Mouse (Mus musculus): ENCODE measurements around the gene Kcnk6. TPM values are rescaled to one million over a fixed set of nuclear protein-coding genes. Genes with fewer than 3 reads are reported as not detected.

Kcnk6 gene
- polyA plus RNA-seq, 1 experiment from 2014 or later, result 1.4 TPM

GRCm38 (mm10) chr7:29178106-29178505 is 54.2 kb downstream of the Kcnk6 start:
- H3K4me3 ChIP-seq (ENCODE audit: low read depth, low read length), result no peak overlapping the region
- no peak overlapping the region for H3K27ac ChIP-seq (ENCODE audit: low read depth)
- TF ChIP-seq EP300 (IDR thresholded peaks at IDR 0.05; ENCODE audit: low read depth) (no peak), CTCF (IDR thresholded peaks at IDR 0.05; ENCODE audit: low read depth) (peak; percentile 45)
- WGBS (ENCODE audit: insufficient replicate concordance), result 89% methylated on average over 4 of the region's 4 CpGs
- H3K4me2 ChIP-seq (ENCODE audit: low read depth, low read length), result no peak overlapping the region
- no peaks in the 10 kb centered on the region for H3K9me3 ChIP-seq (ENCODE audit: low read length)
- ATAC-seq (no peak), DNase-seq (no peak)
- H3K36me3 ChIP-seq (replicated peaks; ENCODE audit: insufficient read depth, low read length), result peaks cover 39% of the 10 kb centered on the region
- no peak overlapping the region for H3K9ac ChIP-seq (replicated peaks)
- peaks cover 16% of the 10 kb centered on the region for H3K4me1 ChIP-seq (ENCODE audit: insufficient read depth)
- no peaks in the 10 kb centered on the region for H3K27me3 ChIP-seq (ENCODE audit: insufficient read depth, low read length)

GRCm38 (mm10) chr7:29172390-29173016 is 59.8 kb downstream of the Kcnk6 start:
- peaks cover 36% of the 10 kb centered on the region for H3K36me3 ChIP-seq (replicated peaks; ENCODE audit: insufficient read depth, low read length)
- no peak overlapping the region for H3K9ac ChIP-seq (replicated peaks)
- H3K4me2 ChIP-seq (ENCODE audit: low read depth, low read length), result no peak overlapping the region

More at GRCm38 (mm10) chr7:29172390-29173016, 59.8 kb downstream of the Kcnk6 start:
- DNase-seq, result no peak
- Histone ChIP-seq H3K27ac (ENCODE audit: low read depth) (no peak overlapping the region), H3K4me3 (ENCODE audit: low read depth, low read length) (no peak overlapping the region), H3K4me1 (ENCODE audit: insufficient read depth) (peaks cover 27% of the 10 kb centered on the region), H3K27me3 (ENCODE audit: insufficient read depth, low read length) (peaks cover 48% of the 10 kb centered on the region), H3K9me3 (ENCODE audit: low read length) (no peaks in the 10 kb centered on the region)
- WGBS (ENCODE audit: insufficient replicate concordance), result 59% methylated on average over 29 of the region's 32 CpGs
- ATAC-seq, result no peak
- TF ChIP-seq EP300 (IDR thresholded peaks at IDR 0.05; ENCODE audit: low read depth) (no peak), CTCF (IDR thresholded peaks at IDR 0.05; ENCODE audit: low read depth) (no peak)

Other genes with a start within 250 kb of the Kcnk6 start
- gene Ryr1, start 107.3 kb downstream of the Kcnk6 start, polyA plus RNA-seq (2015; fragmentation: Nextera tagmentation; extraction: Ambion mirVana), result 0.09 and 0.33 TPM in 2 replicates
- gene Rasgrp4, start 97.7 kb downstream of the Kcnk6 start, polyA plus RNA-seq (2015; fragmentation: Nextera tagmentation; extraction: Ambion mirVana), result 0.94 and 1.7 TPM in 2 replicates
- 10.5 and 12.5 TPM in 2 replicates for gene Fam98c, start 76.3 kb downstream of the Kcnk6 start, polyA plus RNA-seq (2015; fragmentation: Nextera tagmentation; extraction: Ambion mirVana)
- not detected in 2 replicates for gene Ggn, start 62.3 kb downstream of the Kcnk6 start, polyA plus RNA-seq (2015; fragmentation: Nextera tagmentation; extraction: Ambion mirVana)
- 0.13 and 0.21 TPM in 2 replicates for gene Spred3, start 62.1 kb downstream of the Kcnk6 start, polyA plus RNA-seq (2015; fragmentation: Nextera tagmentation; extraction: Ambion mirVana)
- gene Psmd8, start 51.8 kb downstream of the Kcnk6 start, polyA plus RNA-seq (2015; fragmentation: Nextera tagmentation; extraction: Ambion mirVana), result 143 TPM in 2 replicates
- gene Catsperg1, start 18.5 kb downstream of the Kcnk6 start, polyA plus RNA-seq (2015; fragmentation: Nextera tagmentation; extraction: Ambion mirVana), result 0.09 and 0.17 TPM in 2 replicates
- 45.0 and 46.8 TPM in 2 replicates for gene Yif1b, start 5.8 kb upstream of the Kcnk6 start, polyA plus RNA-seq (2015; fragmentation: Nextera tagmentation; extraction: Ambion mirVana)
- gene 2200002D01Rik, start 16.0 kb upstream of the Kcnk6 start, polyA plus RNA-seq (2015; fragmentation: Nextera tagmentation; extraction: Ambion mirVana), result 1.9 and 3.3 TPM in 2 replicates
- 84.8 and 94.7 TPM in 2 replicates for gene Spint2, start 49.4 kb upstream of the Kcnk6 start, polyA plus RNA-seq (2015; fragmentation: Nextera tagmentation; extraction: Ambion mirVana)
- 5.5 and 5.8 TPM in 2 replicates for gene Ppp1r14a, start 56.8 kb upstream of the Kcnk6 start, polyA plus RNA-seq (2015; fragmentation: Nextera tagmentation; extraction: Ambion mirVana)
- 0.63 and 0.69 TPM in 2 replicates for gene Dpf1, start 71.4 kb upstream of the Kcnk6 start, polyA plus RNA-seq (2015; fragmentation: Nextera tagmentation; extraction: Ambion mirVana)

All from liver, postnatal 0 days (tissue).